14 mouse cellular contexts compared by ENCODE assay signal in genomic region chr8:84769324-84769723, GRCm38 (mm10). TPM values are rescaled to one million over a fixed set of nuclear protein-coding genes. Genes with fewer than 3 reads are reported as not detected.
DNase-seq lines count a peak whose midpoint lies in the region; ATAC-seq and TF ChIP-seq lines count a peak whose summit lies in the region.
"Had no signal": no experiment of that assay in that cellular context is flagged by ENCODE, and none has a peak within 500 bp of the region (broad histone marks: within the 10 kb centered on the region; RNA-seq: fewer than 3 reads in every experiment).

No protein-coding gene starts in this region.

- DNase-seq in gastrocnemius, adult 18-20 months (ENCODE audit: low spot score): peak; percentile 84
- DNase-seq in gastrocnemius, postnatal 4 days (ENCODE audit: low spot score in 2 of 2): no peak
- no peak for DNase-seq in midbrain, embryonic 11.5 days (ENCODE audit: low spot score, missing footprints)
- no peak for DNase-seq in urinary bladder, postnatal 10 days (ENCODE audit: low spot score)
- DNase-seq in right cerebral cortex, postnatal 14 days: no peak
- DNase-seq: adrenal gland, postnatal 25 days; kidney, postnatal 14 days; right cerebral cortex, postnatal 25 days; thymus, postnatal 25 days had no signal

- peaks cover 93% of the 10 kb centered on the region for H3K27me3 ChIP-seq in midbrain, embryonic 13.5 days
- H3K27me3 ChIP-seq in midbrain, embryonic 11.5 days (ENCODE audit: control insufficient read depth, insufficient read depth, low read length): peaks cover 99% of the 10 kb centered on the region
- H3K27me3 ChIP-seq in neural tube, embryonic 15.5 days (replicated peaks): peaks cover 70% of the 10 kb centered on the region
- H3K27me3 ChIP-seq: limb, embryonic 15.5 days; lung, embryonic 15.5 days had no signal

- H3K4me1 ChIP-seq in midbrain, embryonic 13.5 days (replicated peaks): peaks cover 51% of the 10 kb centered on the region
- peaks cover 16% of the 10 kb centered on the region for H3K4me1 ChIP-seq in midbrain, embryonic 11.5 days (ENCODE audit: control insufficient read depth, insufficient read depth, low read length)
- peaks cover 17% of the 10 kb centered on the region for H3K4me1 ChIP-seq in cortical plate, adult 2 months (ENCODE audit: control insufficient read depth, insufficient read depth, low read length)
- H3K4me1 ChIP-seq in neural tube, embryonic 15.5 days: peaks cover 68% of the 10 kb centered on the region

- no peak for ATAC-seq in midbrain, embryonic 13.5 days
- ATAC-seq in midbrain, embryonic 11.5 days (ENCODE audit: low FRiP score): no peak
- no peak for ATAC-seq in neural tube, embryonic 15.5 days (ENCODE audit: low FRiP score)

- H3K27ac ChIP-seq in midbrain, embryonic 13.5 days: no peak overlapping the region
- H3K27ac ChIP-seq in midbrain, embryonic 11.5 days (ENCODE audit: low read depth, low read length): no peak overlapping the region
- H3K27ac ChIP-seq in cortical plate, adult 2 months (ENCODE audit: insufficient read depth, low read length): peak overlapping the region; percentile 63
- no peak overlapping the region for H3K27ac ChIP-seq in neural tube, embryonic 15.5 days (replicated peaks)

- no peak for TF ChIP-seq CTCF in cortical plate, adult 2 months (IDR thresholded peaks at IDR 0.05; ENCODE audit: extremely low read depth, insufficient read depth, low read length)

- no peaks in the 10 kb centered on the region for H3K9me3 ChIP-seq in midbrain, embryonic 13.5 days
- H3K9me3 ChIP-seq in midbrain, embryonic 11.5 days (ENCODE audit: control insufficient read depth, low read length): no peaks in the 10 kb centered on the region
- no peaks in the 10 kb centered on the region for H3K9me3 ChIP-seq in neural tube, embryonic 15.5 days (replicated peaks)
- H3K9me3 ChIP-seq: limb, embryonic 15.5 days; lung, embryonic 15.5 days had no signal

- no peaks in the 10 kb centered on the region for H3K36me3 ChIP-seq in midbrain, embryonic 13.5 days
- no peaks in the 10 kb centered on the region for H3K36me3 ChIP-seq in midbrain, embryonic 11.5 days (ENCODE audit: control insufficient read depth, insufficient read depth, low read length)
- no peaks in the 10 kb centered on the region for H3K36me3 ChIP-seq in neural tube, embryonic 15.5 days

- 85% methylated on average over 8 of the region's 8 CpGs for WGBS in midbrain, embryonic 13.5 days
- WGBS in midbrain, embryonic 11.5 days: 79% methylated on average over 8 of the region's 8 CpGs
- WGBS in neural tube, embryonic 15.5 days: 83% methylated on average over 8 of the region's 8 CpGs

- H3K4me3 ChIP-seq in midbrain, embryonic 13.5 days (replicated peaks): peak overlapping the region; percentile 11; the same call in 1 of the 2 replicates
- no peak overlapping the region for H3K4me3 ChIP-seq in midbrain, embryonic 11.5 days (ENCODE audit: low read depth, low read length)
- H3K4me3 ChIP-seq in cortical plate, adult 2 months (ENCODE audit: insufficient read depth, low read length): peak overlapping the region; percentile 72
- H3K4me3 ChIP-seq in neural tube, embryonic 15.5 days (replicated peaks): peak overlapping the region; percentile 34

- 0 out of 2 replicates have a peak, but pooled peaks have one; percentile 15 for TF ChIP-seq POLR2A in cortical plate, adult 2 months (IDR thresholded peaks at IDR 0.05; ENCODE audit: extremely low read depth, insufficient read depth, low read length)

- peak overlapping the region; percentile 49; the same call in 1 of the 2 replicates for H3K4me2 ChIP-seq in midbrain, embryonic 13.5 days (replicated peaks)
- no peak overlapping the region for H3K4me2 ChIP-seq in midbrain, embryonic 11.5 days
- H3K4me2 ChIP-seq in neural tube, embryonic 15.5 days: peak overlapping the region; percentile 56

- no peak overlapping the region for H3K9ac ChIP-seq in midbrain, embryonic 13.5 days (replicated peaks)
- H3K9ac ChIP-seq in midbrain, embryonic 11.5 days (ENCODE audit: low read length): no peak overlapping the region
- H3K9ac ChIP-seq in neural tube, embryonic 15.5 days (replicated peaks): no peak overlapping the region; the same call in 1 of the 2 replicates
- H3K9ac ChIP-seq: limb, embryonic 15.5 days; lung, embryonic 15.5 days had no signal

RNA-seq across cellular contexts. Expression of gene Nfix, which starts 30.8 kb away (rescaled TPM):
- total RNA-seq in gastrocnemius, adult 18-20 months (2021): 100 to 1,000 TPM; 481 to 528 TPM
- total RNA-seq in gastrocnemius, postnatal 4 days (2021): 100 to 1,000 TPM; 517 to 591 TPM
- 22.4 and 28.4 TPM in 2 replicates for polyA plus RNA-seq in midbrain, embryonic 13.5 days (2015; fragmentation: Nextera tagmentation; extraction: Ambion mirVana)
- polyA plus RNA-seq in midbrain, embryonic 11.5 days (2014; fragmentation: Nextera tagmentation; extraction: Ambion mirVana): 2.2 and 2.5 TPM in 2 replicates
- 82.8 and 89.1 TPM in 2 replicates for polyA plus RNA-seq in cortical plate, adult 2 months (2012; rRNA removed)
- polyA plus RNA-seq in neural tube, embryonic 15.5 days (2015; fragmentation: Nextera tagmentation; extraction: Ambion mirVana): 60.3 and 70.5 TPM in 2 replicates

RNA-seq across cellular contexts. Expression of gene G430095P16Rik, which starts 46.5 kb away (rescaled TPM):
- under 1 TPM; 0.34 to 0.45 TPM for total RNA-seq in gastrocnemius, adult 18-20 months (2021)
- 10 to 100 TPM in 1 of 2 experiments, 1 to 10 TPM in 1; 7.8 to 10.2 TPM for total RNA-seq in gastrocnemius, postnatal 4 days (2021)
- polyA plus RNA-seq in midbrain, embryonic 13.5 days (2015; fragmentation: Nextera tagmentation; extraction: Ambion mirVana): 1.3 and 1.9 TPM in 2 replicates
- polyA plus RNA-seq in midbrain, embryonic 11.5 days (2014; fragmentation: Nextera tagmentation; extraction: Ambion mirVana): 1.6 and 1.9 TPM in 2 replicates
- polyA plus RNA-seq in cortical plate, adult 2 months (2012; rRNA removed): 0.30 and 0.42 TPM in 2 replicates
- polyA plus RNA-seq in neural tube, embryonic 15.5 days (2015; fragmentation: Nextera tagmentation; extraction: Ambion mirVana): 1.4 and 1.8 TPM in 2 replicates
- total RNA-seq: adrenal gland, postnatal 25 days had no signal

RNA-seq across cellular contexts. Expression of gene Dand5, which starts 53.3 kb away (rescaled TPM):
- 10 to 100 TPM; 12.8 to 12.9 TPM for total RNA-seq in gastrocnemius, adult 18-20 months (2021)
- 1 to 10 TPM; 6.3 to 6.8 TPM for total RNA-seq in gastrocnemius, postnatal 4 days (2021)
- polyA plus RNA-seq in midbrain, embryonic 13.5 days (2015; fragmentation: Nextera tagmentation; extraction: Ambion mirVana): 8.8 and 8.9 TPM in 2 replicates
- 3.9 and 4.6 TPM in 2 replicates for polyA plus RNA-seq in midbrain, embryonic 11.5 days (2014; fragmentation: Nextera tagmentation; extraction: Ambion mirVana)
- polyA plus RNA-seq in cortical plate, adult 2 months (2012; rRNA removed): 14.9 and 16.0 TPM in 2 replicates
- polyA plus RNA-seq in neural tube, embryonic 15.5 days (2015; fragmentation: Nextera tagmentation; extraction: Ambion mirVana): 15.7 and 17.2 TPM in 2 replicates
